Mouse (Mus musculus): ENCODE data around the gene Krt7. TPM values are rescaled to one million over a fixed set of nuclear protein-coding genes. Genes with fewer than 3 reads are reported as not detected.
A peak's percentile ranks its signal among the peaks of the same experiment; 100 is the strongest.

Gene Krt7
- total RNA-seq, 1 experiment = 14.1 TPM

- Histone ChIP-seq H3K4me3 (ENCODE audit: insufficient read depth in 1 of 2, low read depth in 1 of 2, low read length in 2 of 2, poor library complexity in 1 of 2, severe bottlenecking in 1 of 2) (no peak overlapping the region), H3K9ac (ENCODE audit: insufficient read depth, low read depth, low read length, poor library complexity, severe bottlenecking) (no peak overlapping the region), H3K36me3 (ENCODE audit: control insufficient read depth, insufficient read depth, low read length, poor library complexity, severe bottlenecking) (no peaks in the 10 kb centered on the region), H3K4me1 (ENCODE audit: control insufficient read depth in 2 of 2, insufficient read depth in 2 of 2, low read length in 2 of 2, poor library complexity in 1 of 2) (no peaks in the 10 kb centered on the region), H3K9me3 (ENCODE audit: control insufficient read depth, insufficient read depth, low read depth, low read length) (no peaks in the 10 kb centered on the region), H3K27ac (ENCODE audit: insufficient read depth, low read depth, low read length, poor library complexity, severe bottlenecking) (no peak overlapping the region)
- in situ Hi-C loops (cut with MboI; ENCODE audit: low sequenced_read_pairs in 2 of 2, unreplicated experiment in 2 of 2) = no loop called here
- DNase-seq (ENCODE audit: low read depth, low spot score) = peak; percentile 70
- TF ChIP-seq ZNF384 (IDR thresholded peaks at IDR 0.05; ENCODE audit: low read depth, low read length) = no peak
- no peak for TF ChIP-seq CHD2 (IDR thresholded peaks at IDR 0.05; ENCODE audit: low read depth, low read length)
- no peak for TF ChIP-seq HCFC1 (IDR thresholded peaks at IDR 0.05; ENCODE audit: borderline replicate concordance, insufficient read depth, low read length)
- TF ChIP-seq ZC3H11A (IDR thresholded peaks at IDR 0.05; ENCODE audit: borderline replicate concordance, low read depth, low read length) = no peak
These were observed 42.4 kb downstream of the Krt7 start for GRCm38 (mm10) chr15:101453093-101453736.

GRCm38 (mm10) chr15:101454774-101455173 is 43.9 kb downstream of the Krt7 start:
- TF ChIP-seq MAFK (IDR thresholded peaks at IDR 0.05; ENCODE audit: insufficient read depth, low read depth, low read length) = no peak
- no peak for TF ChIP-seq HCFC1 (IDR thresholded peaks at IDR 0.05; ENCODE audit: borderline replicate concordance, insufficient read depth, low read length)
- no peak for TF ChIP-seq ZC3H11A (IDR thresholded peaks at IDR 0.05; ENCODE audit: borderline replicate concordance, low read depth, low read length)
- TF ChIP-seq ZNF384 (IDR thresholded peaks at IDR 0.05; ENCODE audit: low read depth, low read length) = no peak
- no peak for TF ChIP-seq CHD2 (IDR thresholded peaks at IDR 0.05; ENCODE audit: low read depth, low read length)
- DNase-seq (ENCODE audit: low read depth, low spot score) = no peak
- Histone ChIP-seq H3K4me1 (ENCODE audit: control insufficient read depth in 2 of 2, insufficient read depth in 2 of 2, low read length in 2 of 2, poor library complexity in 1 of 2) (no peaks in the 10 kb centered on the region; a peak in 1 of 4 replicates), H3K9ac (ENCODE audit: insufficient read depth, low read depth, low read length, poor library complexity, severe bottlenecking) (no peak overlapping the region), H3K4me3 (ENCODE audit: insufficient read depth in 1 of 2, low read depth in 1 of 2, low read length in 2 of 2, poor library complexity in 1 of 2, severe bottlenecking in 1 of 2) (no peak overlapping the region), H3K36me3 (ENCODE audit: control insufficient read depth, insufficient read depth, low read length, poor library complexity, severe bottlenecking) (no peaks in the 10 kb centered on the region), H3K9me3 (ENCODE audit: control insufficient read depth, insufficient read depth, low read depth, low read length) (no peaks in the 10 kb centered on the region), H3K27ac (ENCODE audit: insufficient read depth, low read depth, low read length, poor library complexity, severe bottlenecking) (no peak overlapping the region)
- in situ Hi-C loops (cut with MboI; ENCODE audit: low sequenced_read_pairs in 2 of 2, unreplicated experiment in 2 of 2) = no loop called here

DNA sequence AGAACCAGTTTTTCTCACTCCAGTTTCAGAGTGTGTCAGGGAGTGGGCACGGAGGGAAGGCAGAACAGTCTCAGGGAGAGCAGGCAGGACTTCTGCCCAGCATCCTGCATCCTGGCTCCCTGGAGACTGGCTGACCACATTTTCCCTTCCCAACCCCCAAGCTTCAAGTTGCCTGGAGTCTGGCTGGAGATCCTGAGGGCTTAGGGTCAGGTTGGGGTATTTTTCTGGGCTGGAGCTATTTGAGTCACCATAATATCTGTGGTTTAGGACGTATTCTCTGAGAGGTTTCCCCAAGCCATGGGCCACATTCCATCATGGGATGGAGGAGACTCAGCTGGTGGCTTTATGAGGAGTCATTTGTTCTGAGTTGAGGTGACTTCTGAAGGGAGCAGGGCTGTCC is 44.4 kb downstream of the Krt7 start:
- H3K36me3 ChIP-seq (ENCODE audit: control insufficient read depth, insufficient read depth, low read length, poor library complexity, severe bottlenecking) = no peaks in the 10 kb centered on the region
- no peak for DNase-seq (ENCODE audit: low read depth, low spot score)
- in situ Hi-C loops (cut with MboI; ENCODE audit: low sequenced_read_pairs in 2 of 2, unreplicated experiment in 2 of 2) = no loop called here
- H3K27ac ChIP-seq (ENCODE audit: insufficient read depth, low read depth, low read length, poor library complexity, severe bottlenecking) = no peak overlapping the region
- H3K4me1 ChIP-seq (ENCODE audit: control insufficient read depth in 2 of 2, insufficient read depth in 2 of 2, low read length in 2 of 2, poor library complexity in 1 of 2) = no peaks in the 10 kb centered on the region; a peak in 1 of 4 replicates
- H3K4me3 ChIP-seq (ENCODE audit: insufficient read depth in 1 of 2, low read depth in 1 of 2, low read length in 2 of 2, poor library complexity in 1 of 2, severe bottlenecking in 1 of 2) = no peak overlapping the region
- TF ChIP-seq HCFC1 (IDR thresholded peaks at IDR 0.05; ENCODE audit: borderline replicate concordance, insufficient read depth, low read length) (no peak), ZC3H11A (IDR thresholded peaks at IDR 0.05; ENCODE audit: borderline replicate concordance, low read depth, low read length) (no peak), CHD2 (IDR thresholded peaks at IDR 0.05; ENCODE audit: low read depth, low read length) (no peak), MAFK (IDR thresholded peaks at IDR 0.05; ENCODE audit: insufficient read depth, low read depth, low read length) (no peak), ZNF384 (IDR thresholded peaks at IDR 0.05; ENCODE audit: low read depth, low read length) (no peak)
- H3K9ac ChIP-seq (ENCODE audit: insufficient read depth, low read depth, low read length, poor library complexity, severe bottlenecking) = no peak overlapping the region
- no peaks in the 10 kb centered on the region for H3K9me3 ChIP-seq (ENCODE audit: control insufficient read depth, insufficient read depth, low read depth, low read length)

- no peaks in the 10 kb centered on the region for H3K36me3 ChIP-seq (ENCODE audit: control insufficient read depth, insufficient read depth, low read length, poor library complexity, severe bottlenecking)
- H3K4me3 ChIP-seq (ENCODE audit: insufficient read depth in 1 of 2, low read depth in 1 of 2, low read length in 2 of 2, poor library complexity in 1 of 2, severe bottlenecking in 1 of 2) = no peak overlapping the region
- in situ Hi-C loops (cut with MboI; ENCODE audit: low sequenced_read_pairs in 2 of 2, unreplicated experiment in 2 of 2) = no loop called here
- TF ChIP-seq HCFC1 (IDR thresholded peaks at IDR 0.05; ENCODE audit: borderline replicate concordance, insufficient read depth, low read length) = no peak
- no peak for TF ChIP-seq MAFK (IDR thresholded peaks at IDR 0.05; ENCODE audit: insufficient read depth, low read depth, low read length)
- no peak for TF ChIP-seq CHD2 (IDR thresholded peaks at IDR 0.05; ENCODE audit: low read depth, low read length)
- TF ChIP-seq ZNF384 (IDR thresholded peaks at IDR 0.05; ENCODE audit: low read depth, low read length) = no peak
- TF ChIP-seq ZC3H11A (IDR thresholded peaks at IDR 0.05; ENCODE audit: borderline replicate concordance, low read depth, low read length) = no peak
- H3K9me3 ChIP-seq (ENCODE audit: control insufficient read depth, insufficient read depth, low read depth, low read length) = no peaks in the 10 kb centered on the region
- no peak for DNase-seq (ENCODE audit: low read depth, low spot score)
- no peak overlapping the region for H3K9ac ChIP-seq (ENCODE audit: insufficient read depth, low read depth, low read length, poor library complexity, severe bottlenecking)
- no peak overlapping the region for H3K27ac ChIP-seq (ENCODE audit: insufficient read depth, low read depth, low read length, poor library complexity, severe bottlenecking)
- H3K4me1 ChIP-seq (ENCODE audit: control insufficient read depth in 2 of 2, insufficient read depth in 2 of 2, low read length in 2 of 2, poor library complexity in 1 of 2) = no peaks in the 10 kb centered on the region; a peak in 1 of 4 replicates
These were observed 45.0 kb downstream of the Krt7 start for GRCm38 (mm10) chr15:101455891-101456290.
